Mouse (Mus musculus) testis, adult 2 months (tissue): ENCODE data around the gene Clec2e. TPM values are rescaled to one million over a fixed set of nuclear protein-coding genes. Genes with fewer than 3 reads are reported as not detected.
"Not testable (repeated sequence)": the region's sequence is repeated elsewhere in the genome, so short reads cannot be mapped to it uniquely, and the experiment has no call there.

ENCODE experiments used
- H3K27ac ChIP-seq: fragments of 200-500 bp; 2 replicates; pipeline ENCODE4 v1.5.1; 2012; ENCODE audit warnings: low read depth, low read length; ENCODE audit not compliant: control insufficient read depth, insufficient read depth
- H3K27me3 ChIP-seq: fragments of 200-500 bp; 2 replicates; pipeline ENCODE4 v1.6.1; 2012; ENCODE audit warnings: mild to moderate bottlenecking, low read length, moderate library complexity; ENCODE audit not compliant: control insufficient read depth, insufficient read depth
- H3K36me3 ChIP-seq: fragments of 200-500 bp; 2 replicates; pipeline ENCODE4 v1.6.1; 2012; ENCODE audit warnings: mild to moderate bottlenecking, low read length; ENCODE audit not compliant: control insufficient read depth, insufficient read depth
- H3K4me1 ChIP-seq: fragments of 200-500 bp; 2 replicates; pipeline ENCODE4 v1.6.1; 2012; ENCODE audit warnings: low read length; ENCODE audit not compliant: control insufficient read depth, insufficient read depth
- H3K4me3 ChIP-seq: fragments of 200-500 bp; 2 replicates; pipeline ENCODE4 v1.5.1; 2012; ENCODE audit warnings: low read depth, mild to moderate bottlenecking, low read length, moderate library complexity, mixed read lengths; ENCODE audit not compliant: control insufficient read depth
- CTCF ChIP-seq: fragments of 200-500 bp; IDR thresholded peaks from 2 replicates; pipeline ENCODE4 v1.5.1; 2012; ENCODE audit warnings: low read depth, mild to moderate bottlenecking, inconsistent platforms, low read length, moderate library complexity; ENCODE audit not compliant: control insufficient read depth, insufficient read depth, insufficient replicate concordance
- POLR2A ChIP-seq: fragments of 200-500 bp; IDR thresholded peaks from 2 replicates; pipeline ENCODE4 v1.6.1; 2012; ENCODE audit warnings: low read depth, mild to moderate bottlenecking, inconsistent platforms, low read length, moderate library complexity; ENCODE audit not compliant: control insufficient read depth
- polyA plus RNA-seq: library from polyadenylated mRNA; depleted of rRNA; stranded (reverse); fragments of >200 nt; gene quantifications from 2 replicates; pipeline ENCODE4 v1.2.3, GENCODE M21; 2012; rRNA removed

The Clec2e gene
- 0.05 TPM in 1 of 2 replicates, not detected in the other for polyA plus RNA-seq

DNA sequence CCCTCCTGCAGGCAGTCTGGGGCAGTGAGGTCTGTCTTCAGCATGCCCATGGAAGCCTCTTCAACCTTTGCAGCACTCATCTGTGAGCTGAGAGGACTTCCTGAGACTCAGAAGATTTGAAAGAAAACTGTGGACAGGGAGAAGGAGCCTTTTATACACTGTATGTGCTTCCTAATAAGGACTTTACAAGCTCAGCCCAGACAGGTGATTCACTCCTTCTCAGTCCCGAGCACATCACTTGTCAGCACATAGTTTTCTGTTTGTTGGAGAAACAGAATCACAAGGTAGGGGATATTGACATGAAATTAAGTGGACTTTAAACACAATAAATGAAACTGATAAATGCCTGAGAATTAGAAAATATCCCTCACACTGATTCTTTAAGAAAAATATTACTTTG is at the start of gene Clec2e:
TSS of gene Clec2e (minus strand) at position 120 of the 400 bp plus-strand sequence.
- H3K27ac ChIP-seq, H3K4me3 ChIP-seq, H3K4me1 ChIP-seq, H3K27me3 ChIP-seq, H3K36me3 ChIP-seq: not testable (repeated sequence)

DNA sequence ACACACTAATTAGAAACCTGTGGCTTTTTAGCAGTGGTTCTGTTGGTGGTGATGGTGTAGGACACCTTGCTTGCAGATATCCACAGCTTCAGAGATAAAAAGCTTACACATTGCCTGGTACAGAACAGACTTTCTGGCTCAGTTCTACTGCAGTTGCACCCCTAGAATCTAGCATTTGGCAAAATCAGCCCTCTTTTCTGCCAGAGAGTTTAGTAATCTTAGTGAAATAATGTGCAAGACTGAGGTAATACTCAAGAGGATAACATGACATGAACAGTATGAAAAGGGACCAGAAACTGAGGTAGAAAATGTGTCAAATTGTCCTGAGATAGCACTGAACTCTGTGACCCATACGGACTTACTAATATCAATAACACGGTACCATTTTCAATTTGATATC is 46.1 kb upstream of the Clec2e start:
- H3K4me1 ChIP-seq, result no peaks in the 10 kb centered on the region
- H3K4me3 ChIP-seq, result no peak overlapping the region
- no peaks in the 10 kb centered on the region for H3K36me3 ChIP-seq
- TF ChIP-seq CTCF (no peak), POLR2A (no peak)
- H3K27me3 ChIP-seq, result no peaks in the 10 kb centered on the region
- H3K27ac ChIP-seq, result no peak overlapping the region

- H3K27me3 ChIP-seq, result no peaks in the 10 kb centered on the region
- H3K36me3 ChIP-seq, result no peaks in the 10 kb centered on the region
- H3K4me3 ChIP-seq, result no peak overlapping the region
- TF ChIP-seq POLR2A, result no peak
- no peak for TF ChIP-seq CTCF
- no peak overlapping the region for H3K27ac ChIP-seq
- no peaks in the 10 kb centered on the region for H3K4me1 ChIP-seq
These were observed 32.1 kb upstream of the Clec2e start for GRCm38 (mm10) chr6:129132604-129133341.

DNA sequence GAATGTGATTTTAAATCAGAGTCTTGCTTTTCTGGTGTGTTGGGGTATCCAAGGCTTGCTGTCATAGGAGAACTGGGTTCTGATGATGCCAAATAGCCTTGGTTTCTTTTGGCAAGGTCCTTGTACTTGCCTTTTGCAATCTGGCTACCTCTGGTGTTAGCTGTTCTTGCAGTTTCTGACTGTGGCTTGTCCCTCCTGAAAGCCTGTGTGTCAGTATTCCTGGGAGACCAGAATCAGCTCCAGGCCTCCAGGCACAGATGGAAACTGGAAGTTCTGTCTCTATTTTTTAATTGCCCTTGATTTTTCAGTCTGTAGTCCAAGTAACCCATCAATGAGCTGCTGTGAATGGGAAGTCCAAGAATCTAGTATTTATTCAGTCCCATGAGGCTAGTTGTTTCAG is 26.1 kb upstream of the Clec2e start:
- Histone ChIP-seq H3K4me1 (no peaks in the 10 kb centered on the region), H3K27me3 (no peaks in the 10 kb centered on the region), H3K27ac (no peak overlapping the region), H3K4me3 (no peak overlapping the region), H3K36me3 (no peaks in the 10 kb centered on the region)
- TF ChIP-seq CTCF, result no peak
- TF ChIP-seq POLR2A, result no peak

- not testable (repeated sequence) for H3K27ac ChIP-seq, H3K36me3 ChIP-seq, H3K27me3 ChIP-seq, H3K4me1 ChIP-seq, H3K4me3 ChIP-seq
These were observed 23.8 kb upstream of the Clec2e start for GRCm38 (mm10) chr6:129124531-129124930.

GRCm38 (mm10) chr6:129116223-129116622 is 15.5 kb upstream of the Clec2e start:
- no peak for TF ChIP-seq POLR2A
- TF ChIP-seq CTCF, result no peak
- Histone ChIP-seq H3K4me3 (no peak overlapping the region), H3K27me3 (no peaks in the 10 kb centered on the region), H3K27ac (no peak overlapping the region), H3K4me1 (no peaks in the 10 kb centered on the region), H3K36me3 (no peaks in the 10 kb centered on the region)

DNA sequence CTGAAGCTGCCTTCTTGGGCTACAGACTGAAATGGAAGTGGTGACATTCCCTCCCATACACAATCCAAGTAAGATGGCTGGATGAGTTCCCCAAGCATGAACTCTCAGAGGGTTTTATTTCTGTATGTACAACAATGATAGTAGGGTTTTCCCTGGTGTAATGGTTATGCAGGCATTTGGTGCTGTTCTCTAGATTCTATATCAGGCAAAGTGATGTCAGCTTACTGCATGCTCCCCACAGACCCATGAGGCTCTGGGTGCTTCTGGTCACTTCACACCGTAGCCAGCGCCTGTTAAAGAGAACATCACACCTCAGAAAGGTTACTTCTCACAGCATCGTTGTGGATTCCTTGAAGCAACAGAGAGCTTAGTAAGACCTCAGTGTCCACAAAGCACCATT is 13.5 kb upstream of the Clec2e start:
- not testable (repeated sequence) for H3K4me1 ChIP-seq, H3K27ac ChIP-seq, H3K27me3 ChIP-seq, H3K36me3 ChIP-seq, H3K4me3 ChIP-seq

DNA sequence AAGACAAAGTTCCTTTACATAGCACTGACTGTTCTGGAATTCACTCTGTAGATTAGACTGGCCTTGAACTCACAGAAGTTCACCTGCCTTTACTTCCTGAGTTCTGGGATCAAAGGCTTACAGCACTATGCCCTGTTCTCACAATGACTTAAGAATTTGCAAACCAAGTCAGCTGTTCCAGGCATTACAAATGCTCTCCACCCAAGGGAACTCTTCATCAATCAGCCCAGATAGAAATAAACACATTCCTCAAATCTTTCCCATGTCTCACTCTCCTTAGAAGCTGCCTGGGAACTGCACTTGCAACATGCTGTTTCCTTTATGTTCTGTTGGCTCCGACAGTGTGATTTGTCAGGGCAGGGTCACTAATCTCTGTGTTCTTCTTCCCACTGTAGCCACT is 13.1 kb upstream of the Clec2e start:
- no peak overlapping the region for H3K27ac ChIP-seq
- no peaks in the 10 kb centered on the region for H3K4me1 ChIP-seq
- no peaks in the 10 kb centered on the region for H3K36me3 ChIP-seq
- no peak for TF ChIP-seq POLR2A
- no peak for TF ChIP-seq CTCF
- H3K27me3 ChIP-seq, result no peaks in the 10 kb centered on the region
- H3K4me3 ChIP-seq, result no peak overlapping the region
